Mouse (Mus musculus): Measurements from ENCODE around the gene Wwc2. TPM values are rescaled to one million over a fixed set of nuclear protein-coding genes. Genes with fewer than 3 reads are reported as not detected.

Gene Wwc2
- polyA plus RNA-seq, 1 experiment from 2014 or later = 8.8 TPM

DNA sequence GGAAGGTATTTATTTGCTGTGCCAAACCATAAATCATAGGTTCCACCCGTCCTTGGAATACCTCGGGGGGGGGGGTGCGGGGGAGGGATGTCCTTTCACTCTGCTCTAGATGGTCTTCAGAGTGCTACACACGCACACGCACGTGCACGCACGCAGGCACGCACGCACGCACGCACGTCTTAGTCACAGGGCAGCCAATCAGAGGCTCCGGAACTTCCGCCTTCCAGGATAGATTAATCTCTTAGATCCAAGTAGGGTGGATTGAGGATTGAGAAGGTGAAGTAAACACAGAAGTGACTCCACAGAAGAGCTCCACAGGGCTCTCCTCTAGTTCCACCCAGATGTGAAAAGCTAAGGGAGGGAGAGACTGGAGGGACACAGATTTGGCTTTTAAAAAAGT is 204.4 kb downstream of the Wwc2 start:
- ATAC-seq (replicated peaks; ENCODE audit: insufficient number of reproducible peaks, low FRiP score, low TSS enrichment, low read depth) = no peak
- 98% methylated on average over 15 of the region's 15 CpGs for WGBS
- Histone ChIP-seq H3K4me1 (ENCODE audit: control insufficient read depth, insufficient read depth, low read length) (no peaks in the 10 kb centered on the region), H3K36me3 (replicated peaks; ENCODE audit: control insufficient read depth, insufficient read depth, low read depth, low read length) (no peaks in the 10 kb centered on the region), H3K9ac (replicated peaks; ENCODE audit: low read length) (no peak overlapping the region), H3K27ac (replicated peaks; ENCODE audit: low read depth, low read length) (no peak overlapping the region), H3K4me3 (ENCODE audit: low read depth, low read length) (no peak overlapping the region), H3K4me2 (ENCODE audit: low read depth, low read length) (no peak overlapping the region), H3K27me3 (ENCODE audit: control insufficient read depth, insufficient read depth, low read length) (no peaks in the 10 kb centered on the region; the same call in 1 of the 2 replicates), H3K9me3 (replicated peaks; ENCODE audit: control insufficient read depth, low read length) (no peaks in the 10 kb centered on the region)
- no peak for DNase-seq (ENCODE audit: low spot score)

GRCm38 (mm10) chr8:47784436-47784835 is 206.3 kb downstream of the Wwc2 start:
- ATAC-seq (replicated peaks; ENCODE audit: insufficient number of reproducible peaks, low FRiP score, low TSS enrichment, low read depth) = no peak
- no peaks in the 10 kb centered on the region; the same call in 1 of the 2 replicates for H3K27me3 ChIP-seq (ENCODE audit: control insufficient read depth, insufficient read depth, low read length)
- 87% methylated on average over 7 of the region's 7 CpGs for WGBS
- DNase-seq (ENCODE audit: low spot score) = no peak
- no peaks in the 10 kb centered on the region for H3K4me1 ChIP-seq (ENCODE audit: control insufficient read depth, insufficient read depth, low read length)
- H3K9ac ChIP-seq (replicated peaks; ENCODE audit: low read length) = no peak overlapping the region
- no peak overlapping the region for H3K27ac ChIP-seq (replicated peaks; ENCODE audit: low read depth, low read length)
- no peaks in the 10 kb centered on the region for H3K36me3 ChIP-seq (replicated peaks; ENCODE audit: control insufficient read depth, insufficient read depth, low read depth, low read length)
- H3K4me3 ChIP-seq (ENCODE audit: low read depth, low read length) = no peak overlapping the region
- no peak overlapping the region for H3K4me2 ChIP-seq (ENCODE audit: low read depth, low read length)
- H3K9me3 ChIP-seq (replicated peaks; ENCODE audit: control insufficient read depth, low read length) = no peaks in the 10 kb centered on the region

DNA sequence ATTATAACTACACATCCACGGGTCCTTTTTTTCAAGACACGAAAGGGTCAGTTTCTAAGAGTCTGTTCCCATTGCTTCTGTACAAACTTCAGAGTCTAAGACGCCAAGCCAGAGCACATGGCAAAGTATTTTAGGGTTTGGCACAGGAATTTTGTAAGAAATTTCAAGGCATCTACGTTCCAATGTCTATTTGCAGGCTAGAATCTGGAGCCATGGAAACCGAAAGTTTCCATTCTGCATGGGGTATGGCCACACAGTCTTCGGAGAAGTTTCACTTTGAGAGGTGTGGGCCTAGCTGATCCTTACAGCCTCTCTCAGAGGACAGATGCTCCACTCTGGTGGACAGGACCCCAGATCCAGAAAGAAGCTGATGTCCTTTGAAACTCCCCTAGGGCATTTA is 206.8 kb downstream of the Wwc2 start:
- H3K36me3 ChIP-seq (replicated peaks; ENCODE audit: control insufficient read depth, insufficient read depth, low read depth, low read length) = no peaks in the 10 kb centered on the region
- H3K9ac ChIP-seq (replicated peaks; ENCODE audit: low read length) = no peak overlapping the region
- no peak overlapping the region for H3K4me3 ChIP-seq (ENCODE audit: low read depth, low read length)
- ATAC-seq (replicated peaks; ENCODE audit: insufficient number of reproducible peaks, low FRiP score, low TSS enrichment, low read depth) (no peak), DNase-seq (ENCODE audit: low spot score) (no peak)
- H3K27ac ChIP-seq (replicated peaks; ENCODE audit: low read depth, low read length) = no peak overlapping the region
- no peaks in the 10 kb centered on the region for H3K4me1 ChIP-seq (ENCODE audit: control insufficient read depth, insufficient read depth, low read length)
- H3K27me3 ChIP-seq (ENCODE audit: control insufficient read depth, insufficient read depth, low read length) = no peaks in the 10 kb centered on the region; the same call in 1 of the 2 replicates
- 90% methylated on average over 6 of the region's 6 CpGs for WGBS
- H3K4me2 ChIP-seq (ENCODE audit: low read depth, low read length) = no peak overlapping the region
- H3K9me3 ChIP-seq (replicated peaks; ENCODE audit: control insufficient read depth, low read length) = no peaks in the 10 kb centered on the region

DNA sequence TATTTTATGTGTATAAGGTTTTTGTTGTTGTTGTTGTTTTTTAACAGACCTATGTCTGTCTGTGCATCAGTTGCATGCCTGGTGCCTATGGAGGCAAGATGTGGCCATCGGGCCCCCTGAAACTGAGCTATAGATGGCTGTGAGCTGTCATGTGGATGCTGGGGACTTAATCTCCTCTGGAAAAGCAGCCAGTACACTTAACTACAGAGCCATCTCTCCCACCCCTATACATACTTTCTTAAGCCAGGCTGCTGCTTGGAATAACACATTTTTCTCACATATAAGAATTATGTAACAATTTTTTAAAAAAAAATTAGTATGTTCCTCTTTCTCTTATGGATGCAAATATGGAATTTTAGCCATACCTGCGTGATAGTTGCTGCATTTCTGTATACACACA is 207.2 kb downstream of the Wwc2 start:
- no peak overlapping the region for H3K27ac ChIP-seq (replicated peaks; ENCODE audit: low read depth, low read length)

DNA sequence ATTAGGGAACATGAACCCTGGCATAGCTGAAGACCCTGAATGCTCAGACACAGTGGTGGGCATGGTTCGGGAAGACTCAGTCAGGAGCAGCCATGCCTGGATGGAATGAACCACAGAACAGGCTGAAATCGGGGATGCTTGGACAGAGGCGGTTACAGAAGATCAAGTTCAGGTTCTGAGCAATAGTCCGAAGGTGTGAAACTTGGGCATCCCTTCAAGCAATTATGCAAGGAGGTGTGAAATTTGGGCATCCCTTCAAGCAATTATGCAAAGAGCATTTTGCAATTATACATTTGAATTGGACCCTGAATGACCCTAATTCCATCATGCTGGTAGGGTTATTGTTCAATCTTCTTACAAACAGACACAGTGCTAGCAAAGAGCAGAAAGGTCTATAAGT is 208.8 kb downstream of the Wwc2 start:
- DNase-seq (ENCODE audit: low spot score) (no peak), ATAC-seq (replicated peaks; ENCODE audit: insufficient number of reproducible peaks, low FRiP score, low TSS enrichment, low read depth) (no peak)
- Histone ChIP-seq H3K4me3 (ENCODE audit: low read depth, low read length) (no peak overlapping the region), H3K9ac (replicated peaks; ENCODE audit: low read length) (no peak overlapping the region), H3K4me2 (ENCODE audit: low read depth, low read length) (no peak overlapping the region), H3K36me3 (replicated peaks; ENCODE audit: control insufficient read depth, insufficient read depth, low read depth, low read length) (no peaks in the 10 kb centered on the region), H3K4me1 (ENCODE audit: control insufficient read depth, insufficient read depth, low read length) (no peaks in the 10 kb centered on the region), H3K9me3 (replicated peaks; ENCODE audit: control insufficient read depth, low read length) (no peaks in the 10 kb centered on the region), H3K27me3 (ENCODE audit: control insufficient read depth, insufficient read depth, low read length) (no peaks in the 10 kb centered on the region), H3K27ac (replicated peaks; ENCODE audit: low read depth, low read length) (no peak overlapping the region)
- 91% methylated on average over 4 of the region's 4 CpGs for WGBS

More for the DNA sequence above, 207.2 kb downstream of the Wwc2 start:
- Histone ChIP-seq H3K27me3 (ENCODE audit: control insufficient read depth, insufficient read depth, low read length) (no peaks in the 10 kb centered on the region; the same call in 1 of the 2 replicates), H3K4me2 (ENCODE audit: low read depth, low read length) (no peak overlapping the region), H3K9me3 (replicated peaks; ENCODE audit: control insufficient read depth, low read length) (no peaks in the 10 kb centered on the region), H3K36me3 (replicated peaks; ENCODE audit: control insufficient read depth, insufficient read depth, low read depth, low read length) (no peaks in the 10 kb centered on the region), H3K4me1 (ENCODE audit: control insufficient read depth, insufficient read depth, low read length) (no peaks in the 10 kb centered on the region), H3K4me3 (ENCODE audit: low read depth, low read length) (no peak overlapping the region), H3K9ac (replicated peaks; ENCODE audit: low read length) (no peak overlapping the region)
- no peak for ATAC-seq (replicated peaks; ENCODE audit: insufficient number of reproducible peaks, low FRiP score, low TSS enrichment, low read depth)
- WGBS = 98% methylated on average over 2 of the region's 2 CpGs
- DNase-seq (ENCODE audit: low spot score) = no peak

- H3K27me3 ChIP-seq (ENCODE audit: control insufficient read depth, insufficient read depth, low read length) = no peaks in the 10 kb centered on the region
- 83% methylated on average over 6 of the region's 6 CpGs for WGBS
- H3K27ac ChIP-seq (replicated peaks; ENCODE audit: low read depth, low read length) = no peak overlapping the region
- no peak overlapping the region for H3K9ac ChIP-seq (replicated peaks; ENCODE audit: low read length)
- H3K4me2 ChIP-seq (ENCODE audit: low read depth, low read length) = no peak overlapping the region
- ATAC-seq (replicated peaks; ENCODE audit: insufficient number of reproducible peaks, low FRiP score, low TSS enrichment, low read depth) (no peak), DNase-seq (ENCODE audit: low spot score) (no peak)
- H3K36me3 ChIP-seq (replicated peaks; ENCODE audit: control insufficient read depth, insufficient read depth, low read depth, low read length) = no peaks in the 10 kb centered on the region
- H3K9me3 ChIP-seq (replicated peaks; ENCODE audit: control insufficient read depth, low read length) = no peaks in the 10 kb centered on the region
- H3K4me3 ChIP-seq (ENCODE audit: low read depth, low read length) = no peak overlapping the region
- H3K4me1 ChIP-seq (ENCODE audit: control insufficient read depth, insufficient read depth, low read length) = no peaks in the 10 kb centered on the region
Measured at GRCm38 (mm10) chr8:47779589-47779988, 211.1 kb downstream of the Wwc2 start.

DNA sequence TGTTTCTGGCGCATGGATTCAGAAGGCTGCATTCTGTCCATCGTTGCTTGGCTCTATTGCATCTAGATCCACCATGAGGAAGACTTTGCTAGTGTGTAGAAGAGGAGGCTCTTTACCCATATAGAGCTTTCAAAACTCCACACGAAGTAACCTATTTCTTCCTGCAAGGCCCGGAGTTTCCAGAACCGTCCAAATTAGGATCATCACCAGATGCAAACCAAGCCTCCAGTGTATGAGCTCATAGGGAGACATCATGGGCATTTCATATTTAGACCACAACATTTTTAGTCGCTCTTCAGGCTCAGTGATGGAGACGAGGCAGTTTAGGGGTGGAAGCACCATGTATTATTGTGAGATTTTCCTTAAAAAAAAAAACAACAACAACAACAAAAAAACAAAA is 213.3 kb downstream of the Wwc2 start:
- ATAC-seq (replicated peaks; ENCODE audit: insufficient number of reproducible peaks, low FRiP score, low TSS enrichment, low read depth) = no peak
- WGBS = 93% methylated on average over 7 of the region's 7 CpGs
- no peak overlapping the region for H3K4me3 ChIP-seq (ENCODE audit: low read depth, low read length)

More for the DNA sequence above, 213.3 kb downstream of the Wwc2 start:
- Histone ChIP-seq H3K9me3 (replicated peaks; ENCODE audit: control insufficient read depth, low read length) (no peaks in the 10 kb centered on the region), H3K4me1 (ENCODE audit: control insufficient read depth, insufficient read depth, low read length) (no peaks in the 10 kb centered on the region), H3K9ac (replicated peaks; ENCODE audit: low read length) (no peak overlapping the region), H3K36me3 (replicated peaks; ENCODE audit: control insufficient read depth, insufficient read depth, low read depth, low read length) (no peaks in the 10 kb centered on the region), H3K4me2 (ENCODE audit: low read depth, low read length) (no peak overlapping the region), H3K27me3 (ENCODE audit: control insufficient read depth, insufficient read depth, low read length) (no peaks in the 10 kb centered on the region), H3K27ac (replicated peaks; ENCODE audit: low read depth, low read length) (no peak overlapping the region)
- no peak for DNase-seq (ENCODE audit: low spot score)

Measured in embryonic facial prominence, embryonic 11.5 days (tissue).